8 mouse cellular contexts compared by ENCODE assay signal in the genomic region with DNA sequence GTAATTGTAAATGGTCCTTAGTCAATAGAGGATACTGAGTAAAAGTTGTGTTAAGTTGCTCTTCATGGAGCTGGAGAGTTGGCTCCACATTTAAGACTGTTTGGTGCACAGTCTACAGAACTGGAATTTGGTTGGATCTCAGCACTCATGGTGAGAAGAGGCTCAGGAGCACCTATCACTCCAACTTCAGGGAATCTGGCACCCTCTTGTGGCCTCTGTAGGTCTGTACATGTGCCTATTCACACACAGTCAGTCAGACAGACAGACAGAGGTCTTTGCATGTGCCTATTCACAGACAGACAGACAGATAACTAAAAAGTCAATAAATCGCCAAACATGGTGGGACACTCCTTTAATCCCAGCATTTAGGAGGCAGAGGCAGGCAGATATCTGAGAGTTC. TPM values are rescaled to one million over a fixed set of nuclear protein-coding genes. Genes with fewer than 3 reads are reported as not detected.
DNase-seq lines count a peak whose midpoint lies in the region; ATAC-seq and TF ChIP-seq lines count a peak whose summit lies in the region.

No protein-coding gene starts in this region.

- peaks cover 68% of the 10 kb centered on the region for H3K27me3 ChIP-seq in intestine, postnatal 0 days (replicated peaks; ENCODE audit: control insufficient read depth, insufficient read depth, low read length)
- H3K27me3 ChIP-seq in intestine, embryonic 15.5 days (replicated peaks): peaks cover 35% of the 10 kb centered on the region
- H3K27me3 ChIP-seq in intestine, embryonic 16.5 days (replicated peaks; ENCODE audit: control insufficient read depth, insufficient read depth, low read length): peaks cover 28% of the 10 kb centered on the region

- H3K9ac ChIP-seq in intestine, postnatal 0 days (ENCODE audit: low read depth, low read length): no peak overlapping the region
- H3K9ac ChIP-seq in intestine, embryonic 15.5 days: no peak overlapping the region
- H3K9ac ChIP-seq in intestine, embryonic 16.5 days (ENCODE audit: low read depth, low read length): no peak overlapping the region

- TF ChIP-seq CTCF in intestine, postnatal 0 days (IDR thresholded peaks at IDR 0.05; ENCODE audit: low read depth): peak; percentile 88

- H3K9me3 ChIP-seq in intestine, postnatal 0 days (ENCODE audit: control insufficient read depth): peaks cover 3% of the 10 kb centered on the region; the same call in 1 of the 2 replicates
- no peaks in the 10 kb centered on the region for H3K9me3 ChIP-seq in intestine, embryonic 15.5 days
- no peaks in the 10 kb centered on the region; the same call in 1 of the 2 replicates for H3K9me3 ChIP-seq in intestine, embryonic 16.5 days (ENCODE audit: control insufficient read depth, low read length)

- no peak overlapping the region for H3K4me3 ChIP-seq in intestine, postnatal 0 days (ENCODE audit: low read depth, low read length)
- no peak overlapping the region for H3K4me3 ChIP-seq in intestine, embryonic 15.5 days (replicated peaks)
- H3K4me3 ChIP-seq in intestine, embryonic 16.5 days (ENCODE audit: low read length): no peak overlapping the region

- no peaks in the 10 kb centered on the region for H3K4me1 ChIP-seq in intestine, postnatal 0 days (replicated peaks; ENCODE audit: control insufficient read depth, insufficient read depth, low read length)
- no peaks in the 10 kb centered on the region for H3K4me1 ChIP-seq in intestine, embryonic 15.5 days (replicated peaks)
- H3K4me1 ChIP-seq in intestine, embryonic 16.5 days (ENCODE audit: control insufficient read depth, insufficient read depth, low read length): no peaks in the 10 kb centered on the region

- H3K36me3 ChIP-seq in intestine, postnatal 0 days (ENCODE audit: control insufficient read depth, insufficient read depth): no peaks in the 10 kb centered on the region
- no peaks in the 10 kb centered on the region for H3K36me3 ChIP-seq in intestine, embryonic 15.5 days
- H3K36me3 ChIP-seq in intestine, embryonic 16.5 days (ENCODE audit: control insufficient read depth, insufficient read depth, low read length): no peaks in the 10 kb centered on the region

- intact Hi-C loops in heart, postnatal 10 days (cut with DNase I): loop anchor here (10.0 kb wide), 1 partner anchor 56 kb away; the partner anchor contains the start of gene Apol7e

- peak; percentile 75 for DNase-seq in CD4-positive helper T cell, adult 2 months (ENCODE audit: low read depth, low spot score)
- DNase-seq in NIH3T3 (ENCODE audit: low read depth): peak; percentile 89
- peak; percentile 59 to 62 for DNase-seq in heart, postnatal 10 days
- DNase-seq in urinary bladder, postnatal 25 days (ENCODE audit: low spot score): no peak

- no peak overlapping the region for H3K4me2 ChIP-seq in intestine, postnatal 0 days (replicated peaks; ENCODE audit: low read depth)
- H3K4me2 ChIP-seq in intestine, embryonic 15.5 days (replicated peaks): no peak overlapping the region
- H3K4me2 ChIP-seq in intestine, embryonic 16.5 days (ENCODE audit: low read depth, low read length): no peak overlapping the region

- no peak for ATAC-seq in intestine, postnatal 0 days
- ATAC-seq in intestine, embryonic 15.5 days: no peak
- ATAC-seq in neutrophil, adult 5-6 weeks (ENCODE audit: extremely low read depth, insufficient number of reproducible peaks, low FRiP score, poor library complexity, severe bottlenecking): peak; percentile 46; the same call in 1 of the 2 replicates
- ATAC-seq in intestine, embryonic 16.5 days: no peak

- no peak overlapping the region for H3K27ac ChIP-seq in intestine, postnatal 0 days (ENCODE audit: low read depth, low read length)
- no peak overlapping the region for H3K27ac ChIP-seq in intestine, embryonic 15.5 days
- H3K27ac ChIP-seq in intestine, embryonic 16.5 days (ENCODE audit: low read length): no peak overlapping the region

- WGBS in intestine, postnatal 0 days: 23% methylated on average over 1 of the region's 1 CpGs
- WGBS in intestine, embryonic 15.5 days: 28% methylated on average over 1 of the region's 1 CpGs
- WGBS in intestine, embryonic 16.5 days: 27% methylated on average over 1 of the region's 1 CpGs

RNA-seq across cellular contexts. Expression of gene Apol8, which starts 6.3 kb away (rescaled TPM):
- not detected in 2 replicates for polyA plus RNA-seq in intestine, postnatal 0 days (2015; fragmentation: Nextera tagmentation; extraction: Ambion mirVana)
- polyA plus RNA-seq in intestine, embryonic 15.5 days (2015; fragmentation: Nextera tagmentation; extraction: Ambion mirVana): 0.18 and 0.35 TPM in 2 replicates
- not detected for total RNA-seq in heart, postnatal 10 days (2021)
- 0.81 and 2.5 TPM in 2 replicates for total RNA-seq in neutrophil, adult 5-6 weeks (2017)
- polyA plus RNA-seq in intestine, embryonic 16.5 days (2015; fragmentation: Nextera tagmentation; extraction: Ambion mirVana): 0.21 and 0.34 TPM in 2 replicates

RNA-seq across cellular contexts. Expression of gene Apol9b, which starts 21.6 kb away (rescaled TPM):
- polyA plus RNA-seq in intestine, postnatal 0 days (2015; fragmentation: Nextera tagmentation; extraction: Ambion mirVana): 3.2 and 4.1 TPM in 2 replicates
- polyA plus RNA-seq in intestine, embryonic 15.5 days (2015; fragmentation: Nextera tagmentation; extraction: Ambion mirVana): 0.35 TPM in 1 of 2 replicates, not detected in the other
- total RNA-seq in heart, postnatal 10 days (2021): not detected
- total RNA-seq in neutrophil, adult 5-6 weeks (2017): 0.47 TPM in 1 of 2 replicates, not detected in the other
- 0.11 and 0.13 TPM in 2 replicates for polyA plus RNA-seq in intestine, embryonic 16.5 days (2015; fragmentation: Nextera tagmentation; extraction: Ambion mirVana)

RNA-seq across cellular contexts. Expression of gene Apol7e, which starts 51.8 kb away (rescaled TPM):
- polyA plus RNA-seq in intestine, postnatal 0 days (2015; fragmentation: Nextera tagmentation; extraction: Ambion mirVana): 0.22 and 0.25 TPM in 2 replicates
- 0.13 and 0.43 TPM in 2 replicates for polyA plus RNA-seq in intestine, embryonic 15.5 days (2015; fragmentation: Nextera tagmentation; extraction: Ambion mirVana)
- total RNA-seq in heart, postnatal 10 days (2021): under 1 TPM in 1 of 2 experiments, not detected in 1; 0.15 TPM
- total RNA-seq in neutrophil, adult 5-6 weeks (2017): 4.7 and 8.2 TPM in 2 replicates
- polyA plus RNA-seq in intestine, embryonic 16.5 days (2015; fragmentation: Nextera tagmentation; extraction: Ambion mirVana): 0.50 and 0.70 TPM in 2 replicates
